Mouse (Mus musculus) E14TG2a.4 (cell line): ENCODE results near the gene Itgb5.

ENCODE experiments used
- CTCF ChIP-seq: conservative IDR thresholded peaks from 2 replicates; pipeline ENCODE4 v1.5.1; 2014; ENCODE audit warnings: low read length
- POU5F1 ChIP-seq: IDR thresholded peaks from 2 replicates; pipeline ENCODE4 v1.6.1; 2014; ENCODE audit warnings: low read length, borderline replicate concordance

DNA sequence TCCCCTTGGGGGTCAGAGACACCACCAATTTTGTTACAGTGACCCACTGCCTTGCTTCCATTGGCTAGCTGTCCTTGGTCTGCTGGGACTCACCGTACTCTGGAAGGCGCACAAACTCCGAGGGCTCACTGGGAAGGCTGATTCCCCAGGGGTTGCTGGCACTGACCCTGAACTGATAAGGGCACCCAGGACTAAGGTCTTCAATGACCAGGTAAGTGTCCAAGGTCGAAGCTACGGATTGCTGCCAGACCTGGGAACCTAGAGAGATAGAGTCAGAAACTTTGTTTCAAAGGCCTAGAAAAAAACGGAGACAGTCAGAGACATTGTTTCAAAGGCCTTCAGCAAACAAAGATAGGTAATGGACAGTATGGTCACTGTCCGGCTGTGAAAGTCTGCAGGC lies 157.5 kb downstream of the Itgb5 start:
- TF ChIP-seq CTCF, result no peak
- TF ChIP-seq POU5F1, result no peak
